Mouse (Mus musculus) myocyte (in vitro differentiated cells): ENCODE measurements at regions not wholly inside any gene's neighbourhood (a gene's known extent, or its start where the extent isn't known, plus 50 kb on each side); places are given as distances from the start of the nearest gene placed in this dataset.

Source experiments
- CEBPB ChIP-seq: IDR thresholded peaks from 2 replicates; pipeline ENCODE4 v1.6.1; 2011; ENCODE audit warnings: mild to moderate bottlenecking, moderate library complexity; ENCODE audit not compliant: poor library complexity, insufficient read depth, severe bottlenecking
- E2F4 ChIP-seq: IDR thresholded peaks from one replicate; pipeline ENCODE4 v1.6.1; 2011; ENCODE audit warnings: mild to moderate bottlenecking, control low read depth, moderate library complexity; ENCODE audit not compliant: insufficient read depth
- MAX ChIP-seq: IDR thresholded peaks from one replicate; pipeline ENCODE4 v1.6.1; 2011; ENCODE audit warnings: low read depth, mild to moderate bottlenecking, control low read depth
- MYOD1 ChIP-seq, 3 experiments: IDR thresholded peaks; one replicate each; pipeline ENCODE4 v1.6.1; 2011; ENCODE audit warnings: control low read depth in 2 of 3, low read depth in 2 of 3, mild to moderate bottlenecking in 2 of 3, moderate library complexity in 1 of 3; ENCODE audit not compliant: insufficient read length in 2 of 3, control insufficient read depth in 1 of 3
- MYOG ChIP-seq, 3 experiments: IDR thresholded peaks; one replicate each; pipeline ENCODE4 v1.6.1; 2011; ENCODE audit warnings: control low read depth in 2 of 3, low read depth in 2 of 3, mild to moderate bottlenecking in 2 of 3; ENCODE audit not compliant: insufficient read length in 2 of 3, control insufficient read depth in 1 of 3, insufficient read depth in 1 of 3
- POLR2A ChIP-seq: IDR thresholded peaks from one replicate; pipeline ENCODE4 v1.6.1; 2011; ENCODE audit warnings: low read depth, mild to moderate bottlenecking, control low read depth, moderate library complexity; ENCODE audit not compliant: insufficient read length
- POLR2AphosphoS2 ChIP-seq: IDR thresholded peaks from one replicate; pipeline ENCODE4 v1.6.1; 2011; ENCODE audit warnings: low read depth, control low read depth; ENCODE audit not compliant: insufficient read length
- REST ChIP-seq: IDR thresholded peaks from one replicate; pipeline ENCODE4 v1.6.1; 2011; ENCODE audit warnings: mild to moderate bottlenecking, control low read depth, moderate library complexity; ENCODE audit not compliant: insufficient read depth, insufficient read length
- SRF ChIP-seq: IDR thresholded peaks from one replicate; pipeline ENCODE4 v1.6.1; 2011; ENCODE audit warnings: low read depth; ENCODE audit not compliant: control insufficient read depth, insufficient read length
- TCF12 ChIP-seq: IDR thresholded peaks from one replicate; pipeline ENCODE4 v1.6.1; 2011; ENCODE audit warnings: mild to moderate bottlenecking, control low read depth; ENCODE audit not compliant: poor library complexity, insufficient read depth, severe bottlenecking
- TCF3 ChIP-seq: IDR thresholded peaks from one replicate; pipeline ENCODE4 v1.6.1; 2011; ENCODE audit warnings: low read depth, control low read depth; ENCODE audit not compliant: insufficient read length
- USF1 ChIP-seq: IDR thresholded peaks from one replicate; pipeline ENCODE4 v1.6.1; 2011; ENCODE audit warnings: low read depth, mild to moderate bottlenecking, control low read depth, moderate library complexity

DNA sequence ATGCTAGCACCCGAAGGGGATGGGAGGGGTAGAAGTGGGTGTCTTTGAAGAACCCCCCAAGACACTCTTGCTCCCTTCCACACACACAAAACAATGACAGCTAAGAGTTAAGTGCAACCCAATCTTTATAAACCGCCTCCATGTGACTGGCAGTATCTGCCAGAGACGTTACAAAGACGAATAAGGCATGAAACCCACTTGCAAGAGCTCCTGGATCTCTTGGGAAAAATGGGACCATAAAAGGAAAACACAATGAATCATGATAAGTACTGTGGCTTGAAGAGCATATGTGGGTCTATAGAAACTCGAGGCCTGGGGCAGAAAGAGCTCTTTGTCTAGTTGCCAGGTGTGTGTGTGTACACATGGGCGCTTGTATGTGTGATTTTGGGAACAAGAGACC lies 237.6 kb upstream of the Lyplal1 start:
- no peak for TF ChIP-seq TCF12
- no peak for TF ChIP-seq MAX
- peak; percentile 82 for TF ChIP-seq USF1
- no peak for TF ChIP-seq POLR2AphosphoS2
- TF ChIP-seq POLR2A = no peak
- TF ChIP-seq E2F4 = no peak
- no peak for TF ChIP-seq MYOD1 (IDR thresholded peaks at IDR 0.05; ENCODE audit: control insufficient read depth in 1 of 3, insufficient read length in 2 of 3, low read depth in 2 of 3)
- no peak for TF ChIP-seq REST
- TF ChIP-seq CEBPB = peak; percentile 83
- no peak for TF ChIP-seq MYOG (IDR thresholded peaks at IDR 0.05; ENCODE audit: control insufficient read depth in 1 of 3, insufficient read depth in 1 of 3, insufficient read length in 2 of 3, low read depth in 2 of 3)
- TF ChIP-seq TCF3 = no peak
- peak; percentile 59 for TF ChIP-seq SRF
